Mouse (Mus musculus): ENCODE data around the gene Dag1. TPM values are rescaled to one million over a fixed set of nuclear protein-coding genes. Genes with fewer than 3 reads are reported as not detected.
A peak's percentile ranks its signal among the peaks of the same experiment; 100 is the strongest.

Gene Dag1
- polyA plus RNA-seq, 1 experiment from 2014 or later, result 64.2 TPM

- DNase-seq, result peak; percentile 95
- H3K4me1 ChIP-seq (ENCODE audit: control insufficient read depth, insufficient read depth, low read length), result peaks cover 19% of the 10 kb centered on the region
- peak within 1 kb of the TSS; percentile 65 for H3K4me2 ChIP-seq (ENCODE audit: low read length)
- ATAC-seq (ENCODE audit: low FRiP score, low TSS enrichment), result peak; percentile 89
- peak within 1 kb of the TSS; percentile 86 for H3K4me3 ChIP-seq (replicated peaks; ENCODE audit: low read depth, low read length)
- 0 out of 2 replicates have a peak, but pooled peaks cover 21% of the 10 kb centered on the region for H3K36me3 ChIP-seq (ENCODE audit: control insufficient read depth, insufficient read depth, low read length)
- no peaks in the 10 kb centered on the region for H3K9me3 ChIP-seq (ENCODE audit: control insufficient read depth, low read length)
- H3K27me3 ChIP-seq (ENCODE audit: control insufficient read depth, insufficient read depth, low read length), result no peaks in the 10 kb centered on the region
- peak within 1 kb of the TSS; percentile 93 for H3K9ac ChIP-seq (replicated peaks; ENCODE audit: low read length)
- 1% methylated on average over 78 of the region's 91 CpGs for WGBS
- peak within 1 kb of the TSS; percentile 79 for H3K27ac ChIP-seq (replicated peaks; ENCODE audit: low read depth, low read length)
Observed at GRCm38 (mm10) chr9:108189787-108190679, 73.7 kb downstream of the Dag1 start, which contains the start of gene Bsn. TSS of gene Bsn (minus strand) at chr9:108190384.

GRCm38 (mm10) chr9:108189488-108189786 lies 74.3 kb downstream of the Dag1 start:
- no peaks in the 10 kb centered on the region for H3K9me3 ChIP-seq (ENCODE audit: control insufficient read depth, low read length)
- 20% methylated on average over 5 of the region's 5 CpGs for WGBS
- no peak for DNase-seq
- peak overlapping the region; percentile 93 for H3K9ac ChIP-seq (replicated peaks; ENCODE audit: low read length)
- peak overlapping the region; percentile 86 for H3K4me3 ChIP-seq (replicated peaks; ENCODE audit: low read depth, low read length)
- ATAC-seq (ENCODE audit: low FRiP score, low TSS enrichment), result no peak
- H3K27ac ChIP-seq (replicated peaks; ENCODE audit: low read depth, low read length), result peak overlapping the region; percentile 79
- 0 out of 2 replicates have a peak, but pooled peaks cover 22% of the 10 kb centered on the region for H3K36me3 ChIP-seq (ENCODE audit: control insufficient read depth, insufficient read depth, low read length)
- H3K4me2 ChIP-seq (ENCODE audit: low read length), result peak overlapping the region; percentile 65
- H3K4me1 ChIP-seq (ENCODE audit: control insufficient read depth, insufficient read depth, low read length), result peaks cover 19% of the 10 kb centered on the region
- no peaks in the 10 kb centered on the region for H3K27me3 ChIP-seq (ENCODE audit: control insufficient read depth, insufficient read depth, low read length)

GRCm38 (mm10) chr9:108189023-108189422 lies 74.7 kb downstream of the Dag1 start:
- Histone ChIP-seq H3K27me3 (ENCODE audit: control insufficient read depth, insufficient read depth, low read length) (no peaks in the 10 kb centered on the region), H3K9me3 (ENCODE audit: control insufficient read depth, low read length) (no peaks in the 10 kb centered on the region), H3K4me3 (replicated peaks; ENCODE audit: low read depth, low read length) (peak overlapping the region; percentile 86), H3K36me3 (ENCODE audit: control insufficient read depth, insufficient read depth, low read length) (0 out of 2 replicates have a peak, but pooled peaks cover 22% of the 10 kb centered on the region), H3K9ac (replicated peaks; ENCODE audit: low read length) (peak overlapping the region; percentile 93; the same call in 1 of the 2 replicates), H3K27ac (replicated peaks; ENCODE audit: low read depth, low read length) (no peak overlapping the region), H3K4me2 (ENCODE audit: low read length) (peak overlapping the region; percentile 65), H3K4me1 (ENCODE audit: control insufficient read depth, insufficient read depth, low read length) (peaks cover 19% of the 10 kb centered on the region)
- no peak for ATAC-seq (ENCODE audit: low FRiP score, low TSS enrichment)
- no peak for DNase-seq
- 80% methylated on average over 7 of the region's 7 CpGs for WGBS

DNA sequence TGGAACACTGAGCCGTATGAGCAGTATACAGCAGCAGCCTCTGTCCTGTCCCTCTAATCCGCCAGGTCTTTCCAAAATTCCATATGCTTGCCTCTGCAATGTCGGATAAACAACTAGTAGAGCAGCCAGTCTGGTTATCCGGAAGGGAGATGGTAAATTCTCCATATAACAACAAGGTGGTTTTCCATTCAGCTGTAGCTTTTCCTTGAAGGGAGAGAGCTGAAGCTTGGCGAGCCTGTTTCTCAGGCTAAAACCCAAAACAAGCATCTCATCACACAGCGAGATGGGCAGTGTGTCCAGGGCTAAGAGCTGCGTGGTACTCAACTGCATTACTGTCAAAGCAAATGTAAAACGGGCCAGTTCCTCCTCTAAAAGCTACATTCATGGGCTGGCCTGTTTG lies 75.2 kb downstream of the Dag1 start:
- no peak for DNase-seq
- Histone ChIP-seq H3K4me2 (ENCODE audit: low read length) (peak overlapping the region; percentile 65), H3K27me3 (ENCODE audit: control insufficient read depth, insufficient read depth, low read length) (no peaks in the 10 kb centered on the region), H3K36me3 (ENCODE audit: control insufficient read depth, insufficient read depth, low read length) (0 out of 2 replicates have a peak, but pooled peaks cover 22% of the 10 kb centered on the region), H3K9ac (replicated peaks; ENCODE audit: low read length) (peak overlapping the region; percentile 93; the same call in 1 of the 2 replicates), H3K4me1 (ENCODE audit: control insufficient read depth, insufficient read depth, low read length) (peaks cover 19% of the 10 kb centered on the region), H3K9me3 (ENCODE audit: control insufficient read depth, low read length) (no peaks in the 10 kb centered on the region), H3K27ac (replicated peaks; ENCODE audit: low read depth, low read length) (no peak overlapping the region), H3K4me3 (replicated peaks; ENCODE audit: low read depth, low read length) (peak overlapping the region; percentile 86)
- no peak for ATAC-seq (ENCODE audit: low FRiP score, low TSS enrichment)
- 81% methylated on average over 8 of the region's 8 CpGs for WGBS

GRCm38 (mm10) chr9:108187616-108188015 lies 76.1 kb downstream of the Dag1 start:
- no peak for ATAC-seq (ENCODE audit: low FRiP score, low TSS enrichment)
- no peaks in the 10 kb centered on the region for H3K9me3 ChIP-seq (ENCODE audit: control insufficient read depth, low read length)
- H3K27me3 ChIP-seq (ENCODE audit: control insufficient read depth, insufficient read depth, low read length), result no peaks in the 10 kb centered on the region
- peaks cover 19% of the 10 kb centered on the region for H3K4me1 ChIP-seq (ENCODE audit: control insufficient read depth, insufficient read depth, low read length)
- no peak for DNase-seq
- H3K4me3 ChIP-seq (replicated peaks; ENCODE audit: low read depth, low read length), result no peak overlapping the region
- peak overlapping the region; percentile 65 for H3K4me2 ChIP-seq (ENCODE audit: low read length)
- no peak overlapping the region for H3K27ac ChIP-seq (replicated peaks; ENCODE audit: low read depth, low read length)
- H3K9ac ChIP-seq (replicated peaks; ENCODE audit: low read length), result 0 out of 2 replicates have a peak overlapping the region, but pooled peaks have one; percentile 3
- WGBS, result 49% methylated on average over 6 of the region's 6 CpGs
- 0 out of 2 replicates have a peak, but pooled peaks cover 24% of the 10 kb centered on the region for H3K36me3 ChIP-seq (ENCODE audit: control insufficient read depth, insufficient read depth, low read length)

DNA sequence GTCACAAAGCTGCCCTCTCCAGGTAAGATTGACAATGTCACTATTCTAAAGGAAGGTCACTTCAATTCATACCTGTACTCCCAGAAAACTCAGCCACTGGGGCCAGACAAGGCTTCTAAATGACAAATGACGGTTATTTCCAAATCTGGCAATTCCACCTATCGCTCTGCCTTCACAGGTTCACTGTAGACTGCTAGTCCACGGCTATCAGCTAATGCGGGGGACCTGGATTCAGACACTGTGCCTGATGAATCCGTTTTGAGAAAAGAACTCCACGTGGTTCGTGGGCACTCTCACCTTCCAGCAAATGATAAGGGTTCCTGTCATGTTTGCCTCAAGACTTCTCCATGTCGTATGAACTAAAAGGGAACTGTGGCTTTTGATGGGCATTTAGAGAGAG lies 78.0 kb downstream of the Dag1 start:
- Histone ChIP-seq H3K9ac (replicated peaks; ENCODE audit: low read length) (no peak overlapping the region), H3K27ac (replicated peaks; ENCODE audit: low read depth, low read length) (no peak overlapping the region), H3K4me1 (ENCODE audit: control insufficient read depth, insufficient read depth, low read length) (peaks cover 19% of the 10 kb centered on the region), H3K27me3 (ENCODE audit: control insufficient read depth, insufficient read depth, low read length) (no peaks in the 10 kb centered on the region), H3K4me2 (ENCODE audit: low read length) (no peak overlapping the region), H3K9me3 (ENCODE audit: control insufficient read depth, low read length) (no peaks in the 10 kb centered on the region), H3K36me3 (ENCODE audit: control insufficient read depth, insufficient read depth, low read length) (0 out of 2 replicates have a peak, but pooled peaks cover 24% of the 10 kb centered on the region), H3K4me3 (replicated peaks; ENCODE audit: low read depth, low read length) (no peak overlapping the region)
- ATAC-seq (ENCODE audit: low FRiP score, low TSS enrichment), result no peak
- 88% methylated on average over 8 of the region's 8 CpGs for WGBS
- DNase-seq, result no peak

DNA sequence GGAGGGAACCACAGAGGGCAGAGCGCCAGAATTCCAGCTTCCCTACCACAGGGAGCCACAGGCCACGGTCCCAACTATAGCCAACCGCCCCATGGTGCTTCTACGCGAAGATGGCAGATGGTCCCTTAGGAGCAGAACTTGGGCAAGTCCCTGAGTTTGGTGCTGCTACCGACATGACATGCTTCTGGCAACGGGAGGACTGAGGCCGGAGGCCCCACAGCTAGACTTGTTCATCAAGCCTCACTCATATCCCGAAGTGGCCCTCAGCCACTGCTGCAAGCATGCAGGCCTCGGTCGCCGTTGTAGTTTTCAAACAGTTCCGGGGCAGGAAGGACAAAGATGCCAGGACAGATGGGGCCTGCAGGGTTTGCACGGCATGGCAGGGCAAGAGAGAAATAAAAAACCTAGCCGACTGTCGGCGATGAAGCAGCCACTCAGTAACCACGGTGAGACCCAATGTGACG lies 80.2 kb downstream of the Dag1 start:
- no peak overlapping the region for H3K9ac ChIP-seq (replicated peaks; ENCODE audit: low read length)
- 95% methylated on average over 19 of the region's 19 CpGs for WGBS
- H3K27me3 ChIP-seq (ENCODE audit: control insufficient read depth, insufficient read depth, low read length), result no peaks in the 10 kb centered on the region
- 0 out of 2 replicates have a peak, but pooled peaks cover 24% of the 10 kb centered on the region for H3K36me3 ChIP-seq (ENCODE audit: control insufficient read depth, insufficient read depth, low read length)
- H3K9me3 ChIP-seq (ENCODE audit: control insufficient read depth, low read length), result no peaks in the 10 kb centered on the region
- H3K4me1 ChIP-seq (ENCODE audit: control insufficient read depth, insufficient read depth, low read length), result peaks cover 14% of the 10 kb centered on the region
- DNase-seq (no peak), ATAC-seq (ENCODE audit: low FRiP score, low TSS enrichment) (no peak)
- H3K27ac ChIP-seq (replicated peaks; ENCODE audit: low read depth, low read length), result no peak overlapping the region
- H3K4me3 ChIP-seq (replicated peaks; ENCODE audit: low read depth, low read length), result no peak overlapping the region
- H3K4me2 ChIP-seq (ENCODE audit: low read length), result no peak overlapping the region

- WGBS, result 77% methylated on average over 11 of the region's 11 CpGs
- ATAC-seq (ENCODE audit: low FRiP score, low TSS enrichment) (no peak), DNase-seq (no peak)
- no peaks in the 10 kb centered on the region for H3K27me3 ChIP-seq (ENCODE audit: control insufficient read depth, insufficient read depth, low read length)
- no peak overlapping the region for H3K9ac ChIP-seq (replicated peaks; ENCODE audit: low read length)
- no peaks in the 10 kb centered on the region for H3K9me3 ChIP-seq (ENCODE audit: control insufficient read depth, low read length)
- H3K27ac ChIP-seq (replicated peaks; ENCODE audit: low read depth, low read length), result no peak overlapping the region
- H3K4me1 ChIP-seq (ENCODE audit: control insufficient read depth, insufficient read depth, low read length), result peaks cover 8% of the 10 kb centered on the region
- 0 out of 2 replicates have a peak, but pooled peaks cover 24% of the 10 kb centered on the region for H3K36me3 ChIP-seq (ENCODE audit: control insufficient read depth, insufficient read depth, low read length)
- H3K4me2 ChIP-seq (ENCODE audit: low read length), result no peak overlapping the region
- H3K4me3 ChIP-seq (replicated peaks; ENCODE audit: low read depth, low read length), result no peak overlapping the region
Observed at GRCm38 (mm10) chr9:108182806-108183506, 80.8 kb downstream of the Dag1 start.

All from midbrain, embryonic 14.5 days (tissue).